Mouse (Mus musculus): ENCODE measurements around the gene Ezh1.

The Ezh1 gene

GRCm38 (mm10) chr11:101180846-101181740 is 45.2 kb downstream of the Ezh1 start:
- DNase-seq = peak; percentile 64

- DNase-seq = no peak
Observed at GRCm38 (mm10) chr11:101180261-101180660, 46.0 kb downstream of the Ezh1 start.

GRCm38 (mm10) chr11:101179306-101179705 is 47.0 kb downstream of the Ezh1 start:
- peak; percentile 71 for DNase-seq

- peak; percentile 59 for DNase-seq
Observed at GRCm38 (mm10) chr11:101178061-101179058, 47.9 kb downstream of the Ezh1 start.

GRCm38 (mm10) chr11:101176933-101177773 is 49.1 kb downstream of the Ezh1 start:
- peak; percentile 89 for DNase-seq

GRCm38 (mm10) chr11:101176117-101176691 is 50.1 kb downstream of the Ezh1 start:
- DNase-seq = peak; percentile 71

GRCm38 (mm10) chr11:101175636-101176116 is 50.6 kb downstream of the Ezh1 start:
- peak; percentile 74 for DNase-seq

- DNase-seq = peak; percentile 47
Observed at GRCm38 (mm10) chr11:101174851-101175628, 51.2 kb downstream of the Ezh1 start, which contains the start of gene Ccr10. Gene Ccr10, minus strand, starts transcription at chr11:101175443.

GRCm38 (mm10) chr11:101174389-101174745 is 51.9 kb downstream of the Ezh1 start:
- peak; percentile 68 for DNase-seq

GRCm38 (mm10) chr11:101173631-101174388 is 52.5 kb downstream of the Ezh1 start:
- peak; percentile 70 for DNase-seq

GRCm38 (mm10) chr11:101173112-101173511 is 53.2 kb downstream of the Ezh1 start:
- peak; percentile 70 for DNase-seq

- DNase-seq = no peak
Observed at GRCm38 (mm10) chr11:101172434-101172815, 53.8 kb downstream of the Ezh1 start.

- peak; percentile 72 for DNase-seq
Observed at GRCm38 (mm10) chr11:101171721-101172433, 54.4 kb downstream of the Ezh1 start.

- peak; percentile 95 for DNase-seq
Observed at GRCm38 (mm10) chr11:101170811-101171610, 55.3 kb downstream of the Ezh1 start, which contains the start of gene Plekhh3. Gene Plekhh3, minus strand, starts transcription at chr11:101171351.

GRCm38 (mm10) chr11:101170354-101170810 is 55.9 kb downstream of the Ezh1 start, which contains the start of gene Cntnap1:
Gene Cntnap1, plus strand, starts transcription at chr11:101170523.
- DNase-seq = peak; percentile 68

GRCm38 (mm10) chr11:101169301-101170107 is 56.8 kb downstream of the Ezh1 start:
- peak; percentile 55 for DNase-seq

GRCm38 (mm10) chr11:101168301-101168980 is 57.8 kb downstream of the Ezh1 start:
- peak; percentile 40 for DNase-seq

All from cerebellum, adult 11 months (tissue).